Mouse (Mus musculus) cerebral cortex, adult 2 months (tissue): ENCODE measurements around the gene Olfr491.

ENCODE experiments used
- WGBS: fragments of 180-500 bp; shearing (Covaris S2); methylation state at CpG from one replicate; pipeline ENCODE4 v1.1.7; 2018; 5-methylcytosine and 5-hydroxymethylcytosine counted together

Gene Olfr491

DNA sequence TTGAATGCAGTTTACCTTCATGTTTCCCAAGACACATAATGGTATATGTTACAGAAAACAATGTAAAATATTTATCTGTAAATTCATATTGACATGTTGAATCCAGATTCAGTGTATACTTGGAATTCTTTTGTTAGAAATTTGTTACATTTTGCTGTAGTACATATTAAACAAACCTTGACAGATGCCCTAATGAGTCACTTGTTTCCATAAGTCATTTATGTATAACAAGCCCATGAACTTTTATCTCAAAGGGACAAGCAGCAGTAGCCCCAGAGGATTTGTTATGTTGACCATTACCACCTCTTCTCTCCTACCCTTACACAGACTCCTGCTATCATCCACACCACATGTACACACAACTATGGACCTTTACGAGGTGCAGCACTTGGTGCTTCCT lies at the start of gene Olfr491:
Gene Olfr491 (plus strand): TSS at position 301 of the 400 bp plus-strand sequence.
- WGBS = 73% methylated on average over 1 of the region's 1 CpGs

GRCm38 (mm10) chr7:108288834-108289233 lies 24.4 kb upstream of the Olfr491 start, which contains the start of gene Olfr490:
Gene Olfr490, minus strand, starts transcription at chr7:108288934.

GRCm38 (mm10) chr7:108323574-108323973 lies 10.3 kb downstream of the Olfr491 start, which contains the start of gene Olfr492:
Gene Olfr492, minus strand, starts transcription at chr7:108323674.
- WGBS = 79% methylated on average over 2 of the region's 2 CpGs

DNA sequence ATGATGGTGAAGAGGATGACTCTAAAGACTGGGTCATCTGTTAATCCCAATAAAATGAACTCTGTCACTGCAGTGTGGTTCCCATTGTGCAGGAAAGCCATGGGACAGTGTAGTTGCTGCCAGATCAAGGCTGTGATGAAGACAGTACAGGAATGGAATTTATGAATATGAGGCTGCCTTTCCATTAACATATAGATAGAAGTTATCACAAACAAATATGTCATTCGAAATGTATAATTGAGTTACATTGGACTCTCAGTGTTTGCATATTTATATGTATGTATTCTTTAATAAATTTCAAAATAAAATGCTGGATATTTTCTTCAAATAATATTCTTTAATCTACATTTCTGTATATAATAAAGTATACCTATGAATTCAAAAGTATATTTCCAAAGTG lies 33.6 kb downstream of the Olfr491 start, which contains the start of gene Olfr493:
Gene Olfr493 (minus strand): TSS at position 101 of the 400 bp plus-strand sequence.
- 60% methylated on average over 1 of the region's 1 CpGs for WGBS

- WGBS = 76% methylated on average over 3 of the region's 3 CpGs
These were observed 51.8 kb downstream of the Olfr491 start, which contains the start of gene Olfr494 for GRCm38 (mm10) chr7:108365035-108365434. Gene Olfr494, plus strand, starts transcription at chr7:108365335.
